Mouse (Mus musculus): ENCODE data around the gene Hrh2. TPM values are rescaled to one million over a fixed set of nuclear protein-coding genes. Genes with fewer than 3 reads are reported as not detected.

Hrh2 gene
- polyA plus RNA-seq, 1 experiment from 2014 or later: 1.4 TPM

DNA sequence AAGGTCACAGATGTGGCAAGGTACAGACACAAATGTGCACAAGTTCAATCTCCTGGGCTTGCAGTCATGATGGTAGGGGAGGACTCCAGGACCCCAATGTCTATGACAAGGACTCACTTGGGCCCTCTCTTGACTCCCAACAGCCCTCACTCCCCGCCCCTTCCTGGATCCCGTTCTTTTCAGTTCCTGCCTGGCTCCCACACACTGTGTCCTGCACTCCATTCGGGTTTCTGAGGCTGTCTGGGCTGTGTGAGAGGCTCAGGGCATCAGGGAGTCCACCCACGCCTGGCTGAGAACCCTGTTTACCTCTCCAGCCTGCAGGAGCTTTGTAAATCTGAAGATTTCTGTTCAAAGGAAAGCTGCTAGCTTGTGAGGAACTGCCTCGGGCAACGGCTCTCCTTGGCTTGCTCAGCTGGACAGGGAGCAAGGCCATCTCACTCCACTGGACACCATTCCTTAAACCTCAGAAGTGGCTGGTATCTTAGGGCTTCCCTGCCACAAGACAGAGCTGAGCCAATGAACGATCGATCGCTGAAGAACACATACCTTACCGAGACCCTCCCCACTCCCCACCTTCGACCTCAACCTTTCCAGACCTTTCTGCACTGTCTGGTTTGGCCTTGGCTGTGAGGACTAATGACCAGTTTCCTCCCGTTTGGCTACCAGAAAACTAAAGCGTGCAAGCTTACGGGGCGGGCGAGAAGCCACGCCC lies 90.4 kb downstream of the Hrh2 start:
- H3K27ac ChIP-seq: peak overlapping the region; percentile 55
- peak overlapping the region; percentile 38 for H3K4me2 ChIP-seq
- no peaks in the 10 kb centered on the region for H3K9me3 ChIP-seq
- WGBS: 18% methylated on average over 17 of the region's 17 CpGs
- H3K9ac ChIP-seq: no peak overlapping the region
- no peak overlapping the region for H3K4me3 ChIP-seq
- no peaks in the 10 kb centered on the region for H3K27me3 ChIP-seq (replicated peaks)
- peaks cover 27% of the 10 kb centered on the region for H3K4me1 ChIP-seq
- H3K36me3 ChIP-seq (replicated peaks): no peaks in the 10 kb centered on the region
- ATAC-seq (replicated peaks): peak; percentile 56

DNA sequence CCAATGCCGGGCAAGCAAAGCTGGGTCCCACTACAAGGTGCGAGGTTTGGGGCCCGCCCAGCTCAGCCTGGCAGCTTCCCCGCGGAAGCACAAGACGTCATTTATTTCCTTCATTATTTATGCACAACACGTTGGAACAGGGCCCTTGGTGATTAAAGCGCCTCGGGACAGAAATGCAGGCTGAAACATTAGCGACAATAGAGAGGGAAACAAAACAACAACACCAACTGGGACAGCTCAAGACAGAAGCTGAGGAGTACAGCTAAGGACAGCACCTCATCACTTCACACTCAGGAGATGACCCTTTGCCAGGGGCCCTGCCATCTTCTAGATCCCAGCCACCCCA lies 90.9 kb downstream of the Hrh2 start:
- Histone ChIP-seq H3K9ac (no peak overlapping the region), H3K27me3 (replicated peaks) (no peaks in the 10 kb centered on the region), H3K4me3 (no peak overlapping the region), H3K9me3 (no peaks in the 10 kb centered on the region), H3K4me1 (peaks cover 27% of the 10 kb centered on the region), H3K27ac (0 out of 2 replicates have a peak overlapping the region, but pooled peaks have one; percentile 55), H3K4me2 (peak overlapping the region; percentile 38), H3K36me3 (replicated peaks) (no peaks in the 10 kb centered on the region)
- 1% methylated on average over 10 of the region's 10 CpGs for WGBS
- peak; percentile 67 for ATAC-seq (replicated peaks)

Other genes starting within 250 kb of the Hrh2 start
- 3.0 and 3.3 TPM in 2 replicates for gene Drd1, start 136.4 kb upstream of the Hrh2 start, polyA plus RNA-seq (2015; fragmentation: Nextera tagmentation; extraction: Ambion mirVana)
- gene Sfxn1, start 120.3 kb upstream of the Hrh2 start, polyA plus RNA-seq (2015; fragmentation: Nextera tagmentation; extraction: Ambion mirVana): 96.8 and 102 TPM in 2 replicates
- 31.1 and 32.8 TPM in 2 replicates for gene Cplx2, start 179.2 kb downstream of the Hrh2 start, polyA plus RNA-seq (2015; fragmentation: Nextera tagmentation; extraction: Ambion mirVana)